Mouse (Mus musculus): Measurements from ENCODE around the gene Rbm25. TPM values are rescaled to one million over a fixed set of nuclear protein-coding genes. Genes with fewer than 3 reads are reported as not detected.
A peak's percentile ranks its signal among the peaks of the same experiment; 100 is the strongest.

Rbm25 gene
- polyA plus RNA-seq, 1 experiment from 2014 or later: 85.0 TPM

GRCm38 (mm10) chr12:83686575-83687350, 55.7 kb downstream of the Rbm25 start:
- Histone ChIP-seq H3K27ac (ENCODE audit: low read depth) (peak overlapping the region; percentile 98; the same call in 1 of the 2 replicates), H3K4me2 (ENCODE audit: low read depth, low read length) (no peak overlapping the region)

DNA sequence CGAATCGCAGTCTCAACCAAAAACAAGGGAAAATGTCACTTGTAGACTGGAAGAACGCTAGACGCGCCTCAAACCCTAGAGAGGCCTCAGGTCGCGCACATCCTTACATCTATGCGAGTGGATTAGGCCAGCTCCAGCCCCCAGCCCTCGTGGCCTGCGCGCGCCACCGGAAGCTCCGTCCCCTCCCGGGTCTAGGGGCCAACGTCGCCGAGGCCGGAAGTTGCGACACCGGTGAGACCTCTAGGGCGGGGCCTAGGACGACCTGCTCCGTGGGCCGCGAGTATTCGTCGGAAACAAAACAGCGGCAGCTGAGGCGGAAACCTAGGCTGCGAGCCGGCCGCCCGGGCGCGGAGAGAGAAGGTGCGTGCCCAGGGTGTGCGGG, 56.9 kb downstream of the Rbm25 start, which contains the start of gene Psen1:
TSS of gene Psen1 (plus strand) at position 219 of the 382 bp plus-strand sequence.
- TF ChIP-seq EP300 (IDR thresholded peaks at IDR 0.05; ENCODE audit: low read depth): no peak; the same call in 1 of the 2 replicates
- no peak for TF ChIP-seq CTCF (IDR thresholded peaks at IDR 0.05; ENCODE audit: low read depth)
- Histone ChIP-seq H3K27ac (ENCODE audit: low read depth) (peak within 1 kb of the TSS; percentile 98), H3K9me3 (ENCODE audit: low read length) (no peaks in the 10 kb centered on the region), H3K36me3 (replicated peaks; ENCODE audit: insufficient read depth, low read length) (peaks cover 8% of the 10 kb centered on the region), H3K27me3 (ENCODE audit: insufficient read depth, low read length) (no peaks in the 10 kb centered on the region), H3K4me1 (ENCODE audit: insufficient read depth) (peaks cover 8% of the 10 kb centered on the region), H3K9ac (replicated peaks) (peak within 1 kb of the TSS; percentile 93), H3K4me2 (ENCODE audit: low read depth, low read length) (peak within 1 kb of the TSS; percentile 67), H3K4me3 (ENCODE audit: low read depth, low read length) (peak within 1 kb of the TSS; percentile 88)
- ATAC-seq: peak; percentile 96
- WGBS (ENCODE audit: insufficient replicate concordance): 4% methylated on average over 36 of the region's 38 CpGs
- DNase-seq: peak; percentile 96

More at GRCm38 (mm10) chr12:83686575-83687350, 55.7 kb downstream of the Rbm25 start:
- Histone ChIP-seq H3K9ac (replicated peaks) (no peak overlapping the region), H3K36me3 (replicated peaks; ENCODE audit: insufficient read depth, low read length) (peaks cover 11% of the 10 kb centered on the region), H3K9me3 (ENCODE audit: low read length) (no peaks in the 10 kb centered on the region), H3K4me1 (ENCODE audit: insufficient read depth) (peaks cover 8% of the 10 kb centered on the region), H3K4me3 (ENCODE audit: low read depth, low read length) (no peak overlapping the region), H3K27me3 (ENCODE audit: insufficient read depth, low read length) (no peaks in the 10 kb centered on the region)
- TF ChIP-seq EP300 (IDR thresholded peaks at IDR 0.05; ENCODE audit: low read depth) (no peak), CTCF (IDR thresholded peaks at IDR 0.05; ENCODE audit: low read depth) (no peak)
- no peak for DNase-seq
- no peak for ATAC-seq
- 85% methylated on average over 9 of the region's 9 CpGs for WGBS (ENCODE audit: insufficient replicate concordance)

- TF ChIP-seq EP300 (IDR thresholded peaks at IDR 0.05; ENCODE audit: low read depth): no peak
- no peak for TF ChIP-seq CTCF (IDR thresholded peaks at IDR 0.05; ENCODE audit: low read depth)
- H3K36me3 ChIP-seq (replicated peaks; ENCODE audit: insufficient read depth, low read length): peaks cover 8% of the 10 kb centered on the region
- H3K4me3 ChIP-seq (ENCODE audit: low read depth, low read length): peak overlapping the region; percentile 88
- H3K27ac ChIP-seq (ENCODE audit: low read depth): peak overlapping the region; percentile 98
- ATAC-seq (peak; percentile 78), DNase-seq (peak; percentile 76)
- H3K4me1 ChIP-seq (ENCODE audit: insufficient read depth): peaks cover 8% of the 10 kb centered on the region
- peak overlapping the region; percentile 67 for H3K4me2 ChIP-seq (ENCODE audit: low read depth, low read length)
- peak overlapping the region; percentile 93 for H3K9ac ChIP-seq (replicated peaks)
- H3K9me3 ChIP-seq (ENCODE audit: low read length): no peaks in the 10 kb centered on the region
- no peaks in the 10 kb centered on the region for H3K27me3 ChIP-seq (ENCODE audit: insufficient read depth, low read length)
- WGBS (ENCODE audit: insufficient replicate concordance): 2% methylated on average over 38 of the region's 49 CpGs
Observed at GRCm38 (mm10) chr12:83688316-83689086, 57.5 kb downstream of the Rbm25 start.

DNA sequence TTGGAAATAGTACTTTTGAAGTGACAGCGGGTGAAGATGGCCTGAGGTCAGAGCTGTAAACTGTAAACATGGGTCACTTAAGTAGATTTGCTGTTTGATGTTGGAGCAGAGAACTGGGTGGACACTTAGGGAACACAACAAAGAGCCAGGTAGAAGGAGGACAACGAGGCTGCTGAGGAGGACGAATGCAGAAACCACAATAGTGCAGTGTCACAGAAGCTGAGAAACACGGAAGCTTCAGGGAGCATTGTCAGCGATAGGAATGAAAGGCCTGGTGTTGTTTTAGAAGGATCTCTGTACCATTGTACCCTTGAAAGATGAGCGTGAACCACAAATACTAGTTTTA, 58.0 kb downstream of the Rbm25 start:
- 7% methylated on average over 6 of the region's 6 CpGs for WGBS (ENCODE audit: insufficient replicate concordance)
- Histone ChIP-seq H3K27ac (ENCODE audit: low read depth) (peak overlapping the region; percentile 98), H3K4me1 (ENCODE audit: insufficient read depth) (peaks cover 8% of the 10 kb centered on the region), H3K9me3 (ENCODE audit: low read length) (no peaks in the 10 kb centered on the region), H3K36me3 (replicated peaks; ENCODE audit: insufficient read depth, low read length) (0 out of 2 replicates have a peak, but pooled peaks cover 5% of the 10 kb centered on the region), H3K4me2 (ENCODE audit: low read depth, low read length) (peak overlapping the region; percentile 67), H3K9ac (replicated peaks) (peak overlapping the region; percentile 93), H3K27me3 (ENCODE audit: insufficient read depth, low read length) (no peaks in the 10 kb centered on the region), H3K4me3 (ENCODE audit: low read depth, low read length) (peak overlapping the region; percentile 88)
- TF ChIP-seq EP300 (IDR thresholded peaks at IDR 0.05; ENCODE audit: low read depth): no peak
- no peak for TF ChIP-seq CTCF (IDR thresholded peaks at IDR 0.05; ENCODE audit: low read depth)
- DNase-seq: peak; percentile 23
- ATAC-seq: no peak

DNA sequence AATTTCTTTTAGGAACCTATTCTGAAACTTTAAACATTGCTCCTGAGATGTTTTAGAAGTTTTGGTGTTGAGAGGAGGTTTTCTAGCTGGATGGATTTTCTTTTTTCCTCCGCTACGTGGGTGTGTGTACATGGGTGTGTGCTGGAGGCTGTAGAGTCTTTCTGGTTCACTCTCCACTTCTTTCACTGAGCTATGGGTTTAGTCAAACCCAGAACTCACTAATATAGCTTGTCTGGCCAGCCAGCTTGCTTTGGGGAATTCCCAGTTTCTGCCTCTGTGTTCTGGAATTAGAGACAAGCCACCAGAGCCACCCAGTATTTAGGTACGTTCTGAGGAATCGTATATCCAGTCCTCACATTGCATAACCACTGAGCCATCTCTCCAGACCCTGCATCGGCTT, 63.0 kb downstream of the Rbm25 start:
- no peaks in the 10 kb centered on the region for H3K9me3 ChIP-seq (ENCODE audit: low read length)
- TF ChIP-seq CTCF (IDR thresholded peaks at IDR 0.05; ENCODE audit: low read depth): no peak
- TF ChIP-seq EP300 (IDR thresholded peaks at IDR 0.05; ENCODE audit: low read depth): no peak
- ATAC-seq (no peak), DNase-seq (no peak)
- no peak overlapping the region for H3K9ac ChIP-seq (replicated peaks)
- H3K27ac ChIP-seq (ENCODE audit: low read depth): no peak overlapping the region
- no peak overlapping the region for H3K4me3 ChIP-seq (ENCODE audit: low read depth, low read length)
- H3K4me2 ChIP-seq (ENCODE audit: low read depth, low read length): no peak overlapping the region
- 86% methylated on average over 5 of the region's 5 CpGs for WGBS (ENCODE audit: insufficient replicate concordance)
- H3K36me3 ChIP-seq (replicated peaks; ENCODE audit: insufficient read depth, low read length): 0 out of 2 replicates have a peak, but pooled peaks cover 5% of the 10 kb centered on the region
- no peaks in the 10 kb centered on the region for H3K27me3 ChIP-seq (ENCODE audit: insufficient read depth, low read length)
- H3K4me1 ChIP-seq (ENCODE audit: insufficient read depth): peaks cover 8% of the 10 kb centered on the region

- Histone ChIP-seq H3K9me3 (ENCODE audit: low read length) (no peaks in the 10 kb centered on the region), H3K36me3 (replicated peaks; ENCODE audit: insufficient read depth, low read length) (peaks cover 5% of the 10 kb centered on the region; the same call in 1 of the 2 replicates), H3K4me2 (ENCODE audit: low read depth, low read length) (no peak overlapping the region), H3K9ac (replicated peaks) (no peak overlapping the region), H3K27me3 (ENCODE audit: insufficient read depth, low read length) (no peaks in the 10 kb centered on the region), H3K4me1 (ENCODE audit: insufficient read depth) (peaks cover 5% of the 10 kb centered on the region), H3K4me3 (ENCODE audit: low read depth, low read length) (no peak overlapping the region), H3K27ac (ENCODE audit: low read depth) (no peak overlapping the region)
- 86% methylated on average over 3 of the region's 3 CpGs for WGBS (ENCODE audit: insufficient replicate concordance)
- no peak for DNase-seq
- no peak for ATAC-seq
- TF ChIP-seq EP300 (IDR thresholded peaks at IDR 0.05; ENCODE audit: low read depth) (no peak), CTCF (IDR thresholded peaks at IDR 0.05; ENCODE audit: low read depth) (no peak)
Observed at GRCm38 (mm10) chr12:83694669-83695068, 63.6 kb downstream of the Rbm25 start.
